Mouse (Mus musculus) bone marrow, adult 2 months (tissue): ENCODE measurements around the gene Ppp2r3a.

Experiments
- CTCF ChIP-seq: fragments of 200-500 bp; IDR thresholded peaks from 2 replicates; pipeline ENCODE4 v1.5.1; 2011; ENCODE audit warnings: low read length, control low read depth; ENCODE audit not compliant: control insufficient read depth, insufficient read depth
- POLR2A ChIP-seq: fragments of 200-500 bp; IDR thresholded peaks from 2 replicates; pipeline ENCODE4 v1.6.1; 2011; ENCODE audit warnings: low read depth, mild to moderate bottlenecking, control low read depth, low read length, borderline replicate concordance; ENCODE audit not compliant: control insufficient read depth

GRCm38 (mm10) chr9:101270020-101270419, 18.4 kb upstream of the Ppp2r3a start:
- TF ChIP-seq POLR2A (no peak), CTCF (no peak)
